Mouse (Mus musculus) bone marrow, adult 2 months (tissue): ENCODE data around the gene Gm42878.

Source experiments
- CTCF ChIP-seq: fragments of 200-500 bp; IDR thresholded peaks from 2 replicates; pipeline ENCODE4 v1.5.1; 2011; ENCODE audit warnings: low read length, control low read depth; ENCODE audit not compliant: control insufficient read depth, insufficient read depth
- POLR2A ChIP-seq: fragments of 200-500 bp; IDR thresholded peaks from 2 replicates; pipeline ENCODE4 v1.6.1; 2011; ENCODE audit warnings: low read depth, mild to moderate bottlenecking, control low read depth, low read length, borderline replicate concordance; ENCODE audit not compliant: control insufficient read depth

GRCm38 (mm10) chr5:121576927-121577488 is 31.7 kb upstream of the Gm42878 start:
- TF ChIP-seq CTCF = no peak
- no peak for TF ChIP-seq POLR2A
